In genomic region chr8:84066291-84066930, GRCm38 (mm10) we compare ENCODE assay signal across 8 mouse cellular contexts. TPM values are rescaled to one million over a fixed set of nuclear protein-coding genes. Genes with fewer than 3 reads are reported as not detected.
DNase-seq lines count a peak whose midpoint lies in the region; ATAC-seq and TF ChIP-seq lines count a peak whose summit lies in the region.

Gene Rfx1, plus strand, starts transcription at chr8:84066834.

- no peaks in the 10 kb centered on the region for H3K36me3 ChIP-seq in hindbrain, postnatal 0 days (ENCODE audit: insufficient read depth, low read length)

- H3K4me1 ChIP-seq in hindbrain, postnatal 0 days (ENCODE audit: insufficient read depth, low read length) = peaks cover 25% of the 10 kb centered on the region

- H3K9ac ChIP-seq in hindbrain, postnatal 0 days (replicated peaks; ENCODE audit: low read length) = peak within 1 kb of the TSS; percentile 87

- no peaks in the 10 kb centered on the region for H3K27me3 ChIP-seq in hindbrain, postnatal 0 days (ENCODE audit: insufficient read depth, low read length)

- WGBS in hindbrain, postnatal 0 days = under 1% methylated on average over 50 of the region's 51 CpGs

- H3K9me3 ChIP-seq in hindbrain, postnatal 0 days (ENCODE audit: low read length) = no peaks in the 10 kb centered on the region

- TF ChIP-seq CTCF in gastrocnemius, adult 2 months (IDR thresholded peaks at IDR 0.05) = no peak
- no peak for TF ChIP-seq CTCF in hindbrain, postnatal 0 days (IDR thresholded peaks at IDR 0.05; ENCODE audit: low read depth)
- TF ChIP-seq CTCF in left cerebral cortex, adult 2 months (IDR thresholded peaks at IDR 0.05) = no peak

- peak within 1 kb of the TSS; percentile 98 for H3K27ac ChIP-seq in gastrocnemius, adult 2 months
- peak within 1 kb of the TSS; percentile 96 for H3K27ac ChIP-seq in hindbrain, postnatal 0 days
- peak within 1 kb of the TSS; percentile 96 for H3K27ac ChIP-seq in left cerebral cortex, adult 2 months

- peak; percentile 100 for DNase-seq in ZHBTc4 (ENCODE audit: low read depth, low spot score)
- DNase-seq in gastrocnemius, adult 2 months = peak; percentile 99
- DNase-seq in hindbrain, postnatal 0 days (ENCODE audit: low spot score) = peak; percentile 100
- peak; percentile 97 to 99 for DNase-seq in left cerebral cortex, adult 2 months (ENCODE audit: extremely low spot score in 1 of 2, low spot score in 2 of 2)
- peak; percentile 100 for DNase-seq in right cerebral cortex, adult 2 months (ENCODE audit: low spot score in 2 of 2)
- peak; percentile 99 for DNase-seq in urinary bladder, postnatal 14 days (ENCODE audit: low spot score)

- ATAC-seq in common myeloid progenitor, adult 5-6 weeks (replicated peaks; ENCODE audit: low read depth, poor library complexity, severe bottlenecking) = peak; percentile 87
- peak; percentile 98 for ATAC-seq in hindbrain, postnatal 0 days
- peak; percentile 81 for ATAC-seq in megakaryocyte, adult 5-6 weeks (ENCODE audit: poor library complexity, severe bottlenecking)

- intact Hi-C loops in gastrocnemius, adult 2 months (cut with DNase I) = loop anchor here (5.0 kb wide), 2 partner anchors 36 to 54 kb away; partner anchors contain the start of genes 2210011C24Rik and Dcaf15
- intact Hi-C loops in left cerebral cortex, adult 2 months (cut with DNase I) = no loop called here

- H3K4me2 ChIP-seq in hindbrain, postnatal 0 days (ENCODE audit: low read depth, low read length) = peak within 1 kb of the TSS; percentile 66

- peak within 1 kb of the TSS; percentile 91 for H3K4me3 ChIP-seq in gastrocnemius, adult 2 months
- H3K4me3 ChIP-seq in hindbrain, postnatal 0 days (ENCODE audit: low read length) = peak within 1 kb of the TSS; percentile 93
- peak within 1 kb of the TSS; percentile 91 for H3K4me3 ChIP-seq in left cerebral cortex, adult 2 months

RNA-seq across cellular contexts. Expression of gene Rfx1, which starts in this region (rescaled TPM):
- 3.1 and 5.3 TPM in 2 replicates for total RNA-seq in common myeloid progenitor, adult 5-6 weeks (2017)
- 1 to 10 TPM; 4.4 to 4.7 TPM for total RNA-seq in gastrocnemius, adult 2 months (2021)
- 29.0 and 30.0 TPM in 2 replicates for total RNA-seq in hindbrain, postnatal 0 days (2014; rRNA removed)
- polyA plus RNA-seq in hindbrain, postnatal 0 days (2015; fragmentation: Nextera tagmentation; extraction: Ambion mirVana) = 6.0 and 6.2 TPM in 2 replicates
- total RNA-seq in left cerebral cortex, adult 2 months (2021) = 10 to 100 TPM; 27.1 to 30.0 TPM
- 9.9 and 10.6 TPM in 2 replicates for total RNA-seq in megakaryocyte, adult 5-6 weeks (2015)
- 4.2 and 5.3 TPM in 2 replicates for total RNA-seq in megakaryocyte, adult 5-6 weeks (2017)

Comparison
In these comparisons a context has a peak if more than half of its experiments do, and no peak if none do; other contexts are left out.
1. Peak in every context shown above with its lines: DNase-seq, ATAC-seq, H3K4me3 ChIP-seq and H3K27ac ChIP-seq.